8 mouse cellular contexts compared by ENCODE assay signal in the genomic region with DNA sequence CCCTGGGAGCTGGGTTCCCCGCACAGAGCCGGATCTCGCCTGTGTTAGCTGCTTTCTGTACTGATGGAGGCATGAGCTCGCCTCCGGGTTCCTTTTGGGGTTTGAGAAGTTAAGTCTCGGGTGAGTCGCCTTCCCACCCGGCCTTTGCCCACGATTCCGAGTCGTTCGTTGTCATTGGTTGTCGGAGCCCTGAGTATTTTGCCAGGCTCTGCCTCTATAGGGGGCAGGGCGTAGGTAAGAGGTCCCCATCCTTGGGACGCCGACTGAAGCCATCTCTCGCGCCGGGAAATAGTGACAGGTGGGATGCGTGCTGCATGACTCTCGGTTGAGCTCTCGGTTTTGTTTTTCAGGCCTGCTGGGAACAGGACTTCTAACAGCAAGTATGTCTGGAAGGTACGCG. TPM values are rescaled to one million over a fixed set of nuclear protein-coding genes. Genes with fewer than 3 reads are reported as not detected.
DNase-seq lines count a peak whose midpoint lies in the region; ATAC-seq lines count a peak whose summit lies in the region.

No protein-coding gene starts in this region.

- H3K36me3 ChIP-seq in kidney, embryonic 16.5 days (ENCODE audit: insufficient read depth, low read length): peaks cover 30% of the 10 kb centered on the region
- peaks cover 31% of the 10 kb centered on the region for H3K36me3 ChIP-seq in embryonic facial prominence, embryonic 15.5 days
- peaks cover 33% of the 10 kb centered on the region for H3K36me3 ChIP-seq in limb, embryonic 12.5 days
- peaks cover 26% of the 10 kb centered on the region for H3K36me3 ChIP-seq in neural tube, embryonic 14.5 days (ENCODE audit: control insufficient read depth, insufficient read depth, low read length)

- peak overlapping the region; percentile 95 for H3K9ac ChIP-seq in kidney, embryonic 16.5 days (replicated peaks; ENCODE audit: low read length)
- peak overlapping the region; percentile 91 for H3K9ac ChIP-seq in embryonic facial prominence, embryonic 15.5 days
- peak overlapping the region; percentile 97 for H3K9ac ChIP-seq in limb, embryonic 12.5 days (replicated peaks)
- peak overlapping the region; percentile 89 for H3K9ac ChIP-seq in neural tube, embryonic 14.5 days (replicated peaks; ENCODE audit: low read depth, low read length)

- H3K27ac ChIP-seq in kidney, embryonic 16.5 days (ENCODE audit: low read length): peak overlapping the region; percentile 94
- peak overlapping the region; percentile 92 for H3K27ac ChIP-seq in embryonic facial prominence, embryonic 15.5 days (replicated peaks)
- peak overlapping the region; percentile 94 for H3K27ac ChIP-seq in limb, embryonic 12.5 days
- H3K27ac ChIP-seq in neural tube, embryonic 14.5 days (ENCODE audit: low read depth, low read length): peak overlapping the region; percentile 87

- no peak for DNase-seq in kidney, postnatal 10 days
- DNase-seq in MEL-GATA-1-ER (ENCODE audit: extremely low read depth, low read depth): peak; percentile 21
- DNase-seq in thymus, postnatal 36 days: no peak
- DNase-seq in adrenal gland, adult (ENCODE audit: inconsistent age in 2 of 2, low spot score in 1 of 2): no peak

- WGBS in kidney, embryonic 16.5 days: 0% methylated on average over 24 of the region's 24 CpGs
- WGBS in embryonic facial prominence, embryonic 15.5 days: under 1% methylated on average over 24 of the region's 24 CpGs
- under 1% methylated on average over 24 of the region's 24 CpGs for WGBS in limb, embryonic 12.5 days
- 0% methylated on average over 24 of the region's 24 CpGs for WGBS in neural tube, embryonic 14.5 days

- peak overlapping the region; percentile 73 for H3K4me2 ChIP-seq in kidney, embryonic 16.5 days (replicated peaks; ENCODE audit: low read depth, low read length)
- H3K4me2 ChIP-seq in embryonic facial prominence, embryonic 15.5 days (replicated peaks): peak overlapping the region; percentile 66
- peak overlapping the region; percentile 73 for H3K4me2 ChIP-seq in limb, embryonic 12.5 days
- peak overlapping the region; percentile 73 for H3K4me2 ChIP-seq in neural tube, embryonic 14.5 days (ENCODE audit: low read depth, low read length)

- peak overlapping the region; percentile 91 for H3K4me3 ChIP-seq in kidney, embryonic 16.5 days (ENCODE audit: low read length)
- H3K4me3 ChIP-seq in embryonic facial prominence, embryonic 15.5 days (replicated peaks): peak overlapping the region; percentile 92
- peak overlapping the region; percentile 92 for H3K4me3 ChIP-seq in limb, embryonic 12.5 days (replicated peaks)
- peak overlapping the region; percentile 89 for H3K4me3 ChIP-seq in neural tube, embryonic 14.5 days (ENCODE audit: low read depth, low read length)

- H3K9me3 ChIP-seq in kidney, embryonic 16.5 days (ENCODE audit: low read length): no peaks in the 10 kb centered on the region
- no peaks in the 10 kb centered on the region for H3K9me3 ChIP-seq in embryonic facial prominence, embryonic 15.5 days (replicated peaks)
- no peaks in the 10 kb centered on the region for H3K9me3 ChIP-seq in limb, embryonic 12.5 days
- H3K9me3 ChIP-seq in neural tube, embryonic 14.5 days (ENCODE audit: control insufficient read depth, low read length): no peaks in the 10 kb centered on the region

- peaks cover 26% of the 10 kb centered on the region for H3K4me1 ChIP-seq in kidney, embryonic 16.5 days (ENCODE audit: insufficient read depth, low read length)
- peaks cover 14% of the 10 kb centered on the region for H3K4me1 ChIP-seq in embryonic facial prominence, embryonic 15.5 days
- H3K4me1 ChIP-seq in limb, embryonic 12.5 days (replicated peaks): peaks cover 17% of the 10 kb centered on the region
- H3K4me1 ChIP-seq in neural tube, embryonic 14.5 days (ENCODE audit: control insufficient read depth, insufficient read depth, low read length): peaks cover 10% of the 10 kb centered on the region

- no peaks in the 10 kb centered on the region for H3K27me3 ChIP-seq in kidney, embryonic 16.5 days (ENCODE audit: insufficient read depth, low read length)
- no peaks in the 10 kb centered on the region for H3K27me3 ChIP-seq in embryonic facial prominence, embryonic 15.5 days
- H3K27me3 ChIP-seq in limb, embryonic 12.5 days: no peaks in the 10 kb centered on the region
- no peaks in the 10 kb centered on the region for H3K27me3 ChIP-seq in neural tube, embryonic 14.5 days (ENCODE audit: control insufficient read depth, insufficient read depth, low read length)

- ATAC-seq in kidney, embryonic 16.5 days (ENCODE audit: low FRiP score, low TSS enrichment): peak; percentile 33
- ATAC-seq in embryonic facial prominence, embryonic 15.5 days (ENCODE audit: insufficient number of reproducible peaks, low FRiP score, low TSS enrichment, low read depth): 0 out of 2 replicates have a peak, but pooled peaks have one; percentile 12
- no peak for ATAC-seq in limb, embryonic 12.5 days (ENCODE audit: insufficient number of reproducible peaks, insufficient read depth, low FRiP score, low TSS enrichment, low read depth)
- peak; percentile 25; the same call in 1 of the 2 replicates for ATAC-seq in neural tube, embryonic 14.5 days (ENCODE audit: low read depth)

RNA-seq across cellular contexts. Expression of gene Rpl35a, which starts 0.5 kb away (rescaled TPM):
- polyA plus RNA-seq in kidney, embryonic 16.5 days (2015; fragmentation: Nextera tagmentation; extraction: Ambion mirVana): 795 and 849 TPM in 2 replicates
- polyA plus RNA-seq in embryonic facial prominence, embryonic 15.5 days (2015; fragmentation: Nextera tagmentation; extraction: Ambion mirVana): 817 and 937 TPM in 2 replicates
- polyA plus RNA-seq in limb, embryonic 12.5 days (2016; fragmentation: Nextera tagmentation; extraction: Ambion mirVana): 970 and 1,024 TPM in 2 replicates
- polyA plus RNA-seq in neural tube, embryonic 14.5 days (2014; fragmentation: Nextera tagmentation; extraction: Ambion mirVana): 450 and 451 TPM in 2 replicates

RNA-seq across cellular contexts. Expression of gene Iqcg, which starts 0.8 kb away (rescaled TPM):
- 4.9 and 5.2 TPM in 2 replicates for polyA plus RNA-seq in kidney, embryonic 16.5 days (2015; fragmentation: Nextera tagmentation; extraction: Ambion mirVana)
- polyA plus RNA-seq in embryonic facial prominence, embryonic 15.5 days (2015; fragmentation: Nextera tagmentation; extraction: Ambion mirVana): 7.5 and 12.1 TPM in 2 replicates
- 2.2 and 2.4 TPM in 2 replicates for polyA plus RNA-seq in limb, embryonic 12.5 days (2016; fragmentation: Nextera tagmentation; extraction: Ambion mirVana)
- 5.8 and 6.6 TPM in 2 replicates for polyA plus RNA-seq in neural tube, embryonic 14.5 days (2014; fragmentation: Nextera tagmentation; extraction: Ambion mirVana)

RNA-seq across cellular contexts. Expression of gene Lmln, which starts 5.5 kb away (rescaled TPM):
- polyA plus RNA-seq in kidney, embryonic 16.5 days (2015; fragmentation: Nextera tagmentation; extraction: Ambion mirVana): 3.1 and 4.0 TPM in 2 replicates
- 1.9 and 2.3 TPM in 2 replicates for polyA plus RNA-seq in embryonic facial prominence, embryonic 15.5 days (2015; fragmentation: Nextera tagmentation; extraction: Ambion mirVana)
- 3.6 TPM in 2 replicates for polyA plus RNA-seq in limb, embryonic 12.5 days (2016; fragmentation: Nextera tagmentation; extraction: Ambion mirVana)
- polyA plus RNA-seq in neural tube, embryonic 14.5 days (2014; fragmentation: Nextera tagmentation; extraction: Ambion mirVana): 3.5 and 4.9 TPM in 2 replicates
